10 mouse cellular contexts compared by ENCODE assay signal in genomic region chr8:72761322-72762051, GRCm38 (mm10). TPM values are rescaled to one million over a fixed set of nuclear protein-coding genes. Genes with fewer than 3 reads are reported as not detected.
A peak's percentile ranks its signal among the peaks of the same experiment; 100 is the strongest.
DNase-seq lines count a peak whose midpoint lies in the region; ATAC-seq lines count a peak whose summit lies in the region.
"Had no signal": no experiment of that assay in that cellular context is flagged by ENCODE, and none has a peak within 500 bp of the region (broad histone marks: within the 10 kb centered on the region; RNA-seq: fewer than 3 reads in every experiment).

F2rl3 (plus strand) TSS chr8:72761880.

- no peaks in the 10 kb centered on the region for H3K4me1 ChIP-seq in heart, embryonic 11.5 days (ENCODE audit: control insufficient read depth, insufficient read depth, low read length)
- H3K4me1 ChIP-seq: embryonic facial prominence, embryonic 12.5 days; limb, embryonic 12.5 days had no signal

- H3K9ac ChIP-seq in heart, embryonic 11.5 days (ENCODE audit: low read depth, low read length) = no peak within 1 kb of the TSS
- H3K9ac ChIP-seq: embryonic facial prominence, embryonic 12.5 days; limb, embryonic 12.5 days had no signal

- H3K4me2 ChIP-seq in heart, embryonic 11.5 days = no peak within 1 kb of the TSS
- H3K4me2 ChIP-seq: embryonic facial prominence, embryonic 12.5 days; limb, embryonic 12.5 days had no signal

- no peaks in the 10 kb centered on the region for H3K9me3 ChIP-seq in heart, embryonic 11.5 days (replicated peaks; ENCODE audit: control insufficient read depth, low read length)
- H3K9me3 ChIP-seq: embryonic facial prominence, embryonic 12.5 days; limb, embryonic 12.5 days had no signal

- H3K36me3 ChIP-seq in heart, embryonic 11.5 days (ENCODE audit: control insufficient read depth, insufficient read depth, low read length) = peaks cover 19% of the 10 kb centered on the region

- intact Hi-C loops in gastrocnemius, postnatal 14 days (cut with DNase I; ENCODE audit: low total_unique reads) = no loop called here

- no peak within 1 kb of the TSS for H3K27ac ChIP-seq in heart, embryonic 11.5 days (ENCODE audit: low read depth, low read length)
- H3K27ac ChIP-seq: embryonic facial prominence, embryonic 12.5 days; limb, embryonic 12.5 days had no signal

- H3K27me3 ChIP-seq in heart, embryonic 11.5 days (ENCODE audit: control insufficient read depth, insufficient read depth, low read length) = no peaks in the 10 kb centered on the region
- H3K27me3 ChIP-seq: embryonic facial prominence, embryonic 12.5 days; limb, embryonic 12.5 days had no signal

- ATAC-seq in heart, embryonic 11.5 days (replicated peaks; ENCODE audit: insufficient number of reproducible peaks, low FRiP score, low TSS enrichment) = no peak

- H3K4me3 ChIP-seq in heart, embryonic 11.5 days (ENCODE audit: low read depth, low read length) = no peak within 1 kb of the TSS
- H3K4me3 ChIP-seq: embryonic facial prominence, embryonic 12.5 days; limb, embryonic 12.5 days had no signal

- DNase-seq in heart, adult 18-20 months = peak; percentile 12 to 35
- DNase-seq in T-cell, adult 2 months (ENCODE audit: low spot score) = peak; percentile 53
- DNase-seq in induced T-regulatory cell, adult 2 months (ENCODE audit: low read depth) = peak; percentile 69
- peak; percentile 38 to 66 for DNase-seq in lung, postnatal 4 days
- DNase-seq in gastrocnemius, postnatal 14 days = no peak
- DNase-seq in embryo, embryonic 10.5 days (ENCODE audit: low spot score) = no peak
- no peak for DNase-seq in gastrocnemius, adult 8-10 months (ENCODE audit: low spot score in 2 of 2)

- WGBS in heart, embryonic 11.5 days (ENCODE audit: insufficient replicate concordance) = 53% methylated on average over 7 of the region's 7 CpGs

RNA-seq across cellular contexts. Expression of gene F2rl3, which starts in this region (rescaled TPM):
- total RNA-seq in heart, adult 18-20 months (2021) = 1 to 10 TPM in 1 of 2 experiments, under 1 TPM in 1; 0.69 to 1.2 TPM
- 1.2 and 1.3 TPM in 2 replicates for polyA plus RNA-seq in heart, embryonic 11.5 days (2014; fragmentation: Nextera tagmentation; extraction: Ambion mirVana)
- 1 to 10 TPM; 2.2 to 2.9 TPM for total RNA-seq in gastrocnemius, postnatal 14 days (2021)
- total RNA-seq in gastrocnemius, adult 8-10 months (2022) = 1 to 10 TPM; 1.1 to 2.0 (median 1.6) TPM

Comparison
In these comparisons a context has a peak if more than half of its experiments do, and no peak if none do; other contexts are left out.
1. DNase-seq: peak in heart, adult 18-20 months (2 of 2), T-cell, adult 2 months (single experiment), induced T-regulatory cell, adult 2 months (single experiment) and lung, postnatal 4 days (2 of 2); none in gastrocnemius, postnatal 14 days (single experiment), embryo, embryonic 10.5 days (single experiment) and gastrocnemius, adult 8-10 months (0 of 2).